Mouse (Mus musculus): Measurements from ENCODE around the gene Fndc3b. TPM values are rescaled to one million over a fixed set of nuclear protein-coding genes. Genes with fewer than 3 reads are reported as not detected.
"Not testable (repeated sequence)": the region's sequence is repeated elsewhere in the genome, so short reads cannot be mapped to it uniquely, and the experiment has no call there.

The Fndc3b gene
- polyA plus RNA-seq, 1 experiment from 2014 or later = 153 TPM

GRCm38 (mm10) chr3:27424049-27424667 lies 286.9 kb downstream of the Fndc3b start:
- ATAC-seq = no peak
- ChIA-PET POLR2A (no interaction called here), CTCF (no interaction called here)
- in situ Hi-C loops (cut with MboI; ENCODE audit: low pct_unique_long_range_greater_than_20kb) = no loop called here
- no peak for TF ChIP-seq CTCF (IDR thresholded peaks at IDR 0.05)
- no peaks in the 10 kb centered on the region for H3K27me3 ChIP-seq
- no peak for DNase-seq (ENCODE audit: low read depth, low spot score)

GRCm38 (mm10) chr3:27422521-27422920 lies 288.6 kb downstream of the Fndc3b start:
- TF ChIP-seq CTCF (IDR thresholded peaks at IDR 0.05) = no peak
- in situ Hi-C loops (cut with MboI; ENCODE audit: low pct_unique_long_range_greater_than_20kb) = no loop called here
- ChIA-PET POLR2A (no interaction called here), CTCF (no interaction called here)
- no peaks in the 10 kb centered on the region for H3K27me3 ChIP-seq
- DNase-seq (ENCODE audit: low read depth, low spot score) (no peak), ATAC-seq (no peak)

GRCm38 (mm10) chr3:27421980-27422379 lies 289.1 kb downstream of the Fndc3b start:
- no peak for TF ChIP-seq CTCF (IDR thresholded peaks at IDR 0.05)
- H3K27me3 ChIP-seq = no peaks in the 10 kb centered on the region
- in situ Hi-C loops (cut with MboI; ENCODE audit: low pct_unique_long_range_greater_than_20kb) = no loop called here
- ATAC-seq = no peak
- POLR2A ChIA-PET = no interaction called here
- DNase-seq (ENCODE audit: low read depth, low spot score) = no peak
- CTCF ChIA-PET = no interaction called here

- DNase-seq (ENCODE audit: low read depth, low spot score) (no peak), ATAC-seq (no peak)
- TF ChIP-seq CTCF (IDR thresholded peaks at IDR 0.05) = no peak
- in situ Hi-C loops (cut with MboI; ENCODE audit: low pct_unique_long_range_greater_than_20kb) = no loop called here
- ChIA-PET CTCF (no interaction called here), POLR2A (no interaction called here)
- no peaks in the 10 kb centered on the region for H3K27me3 ChIP-seq
Observed at GRCm38 (mm10) chr3:27418602-27419001, 292.5 kb downstream of the Fndc3b start.

- ATAC-seq (no peak), DNase-seq (ENCODE audit: low read depth, low spot score) (no peak)
- H3K27me3 ChIP-seq = no peaks in the 10 kb centered on the region
- CTCF ChIA-PET = interaction anchor here (1.1 kb wide), 1 partner anchor 8 kb away, joined by 3 read pairs; no protein-coding TSS in a partner anchor
- POLR2A ChIA-PET = no interaction called here
- in situ Hi-C loops (cut with MboI; ENCODE audit: low pct_unique_long_range_greater_than_20kb) = no loop called here
- TF ChIP-seq CTCF (IDR thresholded peaks at IDR 0.05) = no peak
Observed at GRCm38 (mm10) chr3:27416786-27417185, 294.3 kb downstream of the Fndc3b start.

GRCm38 (mm10) chr3:27413566-27413965 lies 297.5 kb downstream of the Fndc3b start:
- ChIA-PET CTCF (interaction anchor here (1.1 to 1.5 kb wide), 2 partner anchors 13 to 28 kb away, joined by 3 to 5 read pairs; no protein-coding TSS in a partner anchor), POLR2A (interaction anchor here (0.6 kb wide), 1 partner anchor 135 kb away, joined by 5 read pairs; no protein-coding TSS in a partner anchor)
- ATAC-seq (no peak), DNase-seq (ENCODE audit: low read depth, low spot score) (no peak)
- no peak for TF ChIP-seq CTCF (IDR thresholded peaks at IDR 0.05)
- H3K27me3 ChIP-seq = no peaks in the 10 kb centered on the region
- in situ Hi-C loops (cut with MboI; ENCODE audit: low pct_unique_long_range_greater_than_20kb) = no loop called here

GRCm38 (mm10) chr3:27411286-27411685 lies 299.8 kb downstream of the Fndc3b start:
- H3K27me3 ChIP-seq = no peaks in the 10 kb centered on the region
- ChIA-PET CTCF (no interaction called here), POLR2A (interaction anchor here (0.7 kb wide), 1 partner anchor 41 kb away, joined by 3 read pairs; no protein-coding TSS in a partner anchor)
- no peak for TF ChIP-seq CTCF (IDR thresholded peaks at IDR 0.05)
- DNase-seq (ENCODE audit: low read depth, low spot score) = no peak
- in situ Hi-C loops (cut with MboI; ENCODE audit: low pct_unique_long_range_greater_than_20kb) = no loop called here
- ATAC-seq = no peak

- no peak for DNase-seq (ENCODE audit: low read depth, low spot score)
- peaks cover 2% of the 10 kb centered on the region for H3K27me3 ChIP-seq
- POLR2A ChIA-PET = no interaction called here
- TF ChIP-seq CTCF (IDR thresholded peaks at IDR 0.05) = no peak
- ATAC-seq = no peak
- CTCF ChIA-PET = interaction anchor here (1.1 kb wide), 1 partner anchor 9 kb away, joined by 3 read pairs; no protein-coding TSS in a partner anchor
- in situ Hi-C loops (cut with MboI; ENCODE audit: low pct_unique_long_range_greater_than_20kb) = no loop called here
Observed at GRCm38 (mm10) chr3:27408564-27408963, 302.5 kb downstream of the Fndc3b start.

- POLR2A ChIA-PET = no interaction called here
- DNase-seq (ENCODE audit: low read depth, low spot score) (no peak), ATAC-seq (no peak)
- no peak for TF ChIP-seq CTCF (IDR thresholded peaks at IDR 0.05)
- H3K27me3 ChIP-seq = peaks cover 16% of the 10 kb centered on the region
- in situ Hi-C loops (cut with MboI; ENCODE audit: low pct_unique_long_range_greater_than_20kb) = no loop called here
- CTCF ChIA-PET = no interaction called here
Observed at GRCm38 (mm10) chr3:27406440-27406839, 304.7 kb downstream of the Fndc3b start.

- in situ Hi-C loops (cut with MboI; ENCODE audit: low pct_unique_long_range_greater_than_20kb); CTCF ChIA-PET; DNase-seq (ENCODE audit: low read depth, low spot score); ATAC-seq; POLR2A ChIA-PET: not testable (repeated sequence)
- peaks cover 16% of the 10 kb centered on the region for H3K27me3 ChIP-seq
Observed at GRCm38 (mm10) chr3:27400996-27401395, 310.1 kb downstream of the Fndc3b start.

GRCm38 (mm10) chr3:27389923-27390322 lies 321.2 kb downstream of the Fndc3b start:
- peaks cover 16% of the 10 kb centered on the region for H3K27me3 ChIP-seq
- TF ChIP-seq CTCF (IDR thresholded peaks at IDR 0.05) = no peak
- ChIA-PET CTCF (no interaction called here), POLR2A (no interaction called here)
- no peak for DNase-seq (ENCODE audit: low read depth, low spot score)
- in situ Hi-C loops (cut with MboI; ENCODE audit: low pct_unique_long_range_greater_than_20kb) = no loop called here
- ATAC-seq = no peak

GRCm38 (mm10) chr3:27384836-27385235 lies 326.3 kb downstream of the Fndc3b start:
- peak; percentile 56 for TF ChIP-seq CTCF (IDR thresholded peaks at IDR 0.05)
- ChIA-PET POLR2A (no interaction called here), CTCF (interaction anchor here (1.0 kb wide), 1 partner anchor 29 kb away, joined by 3 read pairs; no protein-coding TSS in a partner anchor)
- in situ Hi-C loops (cut with MboI; ENCODE audit: low pct_unique_long_range_greater_than_20kb) = no loop called here
- no peak for DNase-seq (ENCODE audit: low read depth, low spot score)
- peaks cover 49% of the 10 kb centered on the region for H3K27me3 ChIP-seq
- ATAC-seq = no peak

All from Patski (cell line).